In the genomic region with DNA sequence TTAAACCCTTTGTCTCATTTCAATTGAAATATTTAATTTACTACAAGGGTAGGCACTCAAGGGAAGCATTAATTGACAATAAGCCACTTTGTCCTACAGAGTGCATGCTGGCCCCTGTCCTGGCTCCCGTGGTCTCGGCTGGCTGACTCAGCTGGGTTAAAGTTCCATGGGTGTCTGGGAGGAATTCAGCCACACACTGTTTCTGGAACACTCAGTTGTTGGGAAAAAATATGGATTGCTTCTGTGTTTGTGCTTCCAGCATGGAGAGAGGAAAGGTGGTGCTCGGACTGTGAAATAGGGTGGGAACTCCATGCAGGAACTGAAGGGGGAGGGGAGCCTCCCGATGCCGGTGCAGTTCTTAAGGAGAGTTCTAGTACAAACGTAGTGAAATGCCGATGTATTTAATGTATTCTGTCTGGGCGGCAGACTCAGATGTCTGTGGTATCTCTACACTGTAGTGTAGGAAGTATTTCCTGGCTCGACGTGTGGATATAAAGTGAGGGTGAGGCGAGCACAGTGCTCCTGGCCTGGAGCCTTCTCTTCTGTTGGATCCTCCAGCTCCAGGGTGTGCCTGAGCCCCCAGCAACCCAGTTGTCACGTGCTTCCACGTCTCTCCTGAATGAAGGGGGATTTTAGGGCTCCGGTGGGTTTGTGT, we compare ENCODE assay signal across 10 mouse cellular contexts.
A peak's percentile ranks its signal among the peaks of the same experiment; 100 is the strongest.
DNase-seq lines count a peak whose midpoint lies in the region; ATAC-seq lines count a peak whose summit lies in the region.
"Had no signal": no experiment of that assay in that cellular context is flagged by ENCODE, and none has a peak within 500 bp of the region (broad histone marks: within the 10 kb centered on the region; RNA-seq: fewer than 3 reads in every experiment).

No protein-coding gene starts in this region.

- no peak for DNase-seq in heart, embryonic 10.5 days (ENCODE audit: low spot score)
- DNase-seq in heart, adult 8-10 months (ENCODE audit: low spot score), result no peak
- DNase-seq in NIH3T3 (ENCODE audit: low read depth), result peak; percentile 52
- DNase-seq in kidney, postnatal 4 days, result peak; percentile 54 to 75
- DNase-seq in right cerebral cortex, postnatal 14 days, result no peak
- no peak for DNase-seq in frontal cortex, adult 2 months (ENCODE audit: extremely low spot score in 1 of 2, low spot score in 1 of 2)
- DNase-seq in right cerebral cortex, postnatal 10 days (ENCODE audit: low spot score in 2 of 2), result no peak

- H3K9ac ChIP-seq in hindbrain, embryonic 13.5 days, result 0 out of 2 replicates have a peak overlapping the region, but pooled peaks have one; percentile 35
- H3K9ac ChIP-seq: midbrain, embryonic 15.5 days had no signal

- no peaks in the 10 kb centered on the region for H3K27me3 ChIP-seq in heart, embryonic 10.5 days (ENCODE audit: insufficient read depth, poor library complexity, severe bottlenecking)
- no peaks in the 10 kb centered on the region for H3K27me3 ChIP-seq in hindbrain, embryonic 13.5 days
- H3K27me3 ChIP-seq: midbrain, embryonic 15.5 days had no signal

- peaks cover 48% of the 10 kb centered on the region for H3K4me1 ChIP-seq in heart, embryonic 10.5 days
- peaks cover 22% of the 10 kb centered on the region for H3K4me1 ChIP-seq in hindbrain, embryonic 13.5 days (replicated peaks)
- H3K4me1 ChIP-seq: midbrain, embryonic 15.5 days had no signal

- 0 out of 2 replicates have a peak overlapping the region, but pooled peaks have one; percentile 73 for H3K27ac ChIP-seq in heart, embryonic 10.5 days
- peak overlapping the region; percentile 61 for H3K27ac ChIP-seq in hindbrain, embryonic 13.5 days
- H3K27ac ChIP-seq: midbrain, embryonic 15.5 days had no signal

- ATAC-seq in hindbrain, embryonic 13.5 days (ENCODE audit: low FRiP score), result no peak
- ATAC-seq: midbrain, embryonic 15.5 days had no signal

- peaks cover 50% of the 10 kb centered on the region for H3K36me3 ChIP-seq in heart, embryonic 10.5 days
- H3K36me3 ChIP-seq in hindbrain, embryonic 13.5 days, result peaks cover 75% of the 10 kb centered on the region

- H3K9me3 ChIP-seq in heart, embryonic 10.5 days, result no peaks in the 10 kb centered on the region
- H3K9me3 ChIP-seq in hindbrain, embryonic 13.5 days, result no peaks in the 10 kb centered on the region
- H3K9me3 ChIP-seq: G1E; midbrain, embryonic 15.5 days had no signal

- H3K4me2 ChIP-seq in hindbrain, embryonic 13.5 days, result no peak overlapping the region
- H3K4me2 ChIP-seq: midbrain, embryonic 15.5 days had no signal

- 61% methylated on average over 14 of the region's 14 CpGs for WGBS in heart, embryonic 10.5 days
- 65% methylated on average over 14 of the region's 14 CpGs for WGBS in hindbrain, embryonic 13.5 days

- H3K4me3 ChIP-seq in heart, embryonic 10.5 days, result no peak overlapping the region
- H3K4me3 ChIP-seq in hindbrain, embryonic 13.5 days, result no peak overlapping the region
- H3K4me3 ChIP-seq: midbrain, embryonic 15.5 days had no signal

Comparison
In these comparisons a context has a peak if more than half of its experiments do, and no peak if none do; other contexts are left out.
1. DNase-seq: peak in NIH3T3 (single experiment) and kidney, postnatal 4 days (2 of 2); none in heart, embryonic 10.5 days (single experiment), heart, adult 8-10 months (single experiment), right cerebral cortex, postnatal 14 days (single experiment), frontal cortex, adult 2 months (0 of 2) and right cerebral cortex, postnatal 10 days (0 of 2).